Mouse (Mus musculus) stomach, embryonic 14.5 days (tissue): ENCODE measurements around the gene Cacng3. TPM values are rescaled to one million over a fixed set of nuclear protein-coding genes. Genes with fewer than 3 reads are reported as not detected.

ENCODE experiments used
- ATAC-seq: fragments of 200-750 bp; cut with Nextera tagmentation; 2 replicates; pipeline ENCODE4 v1.8.0; 2017; ENCODE audit warnings: low read depth, moderate TSS enrichment; ENCODE audit not compliant: insufficient number of reproducible peaks, insufficient read depth, low FRiP score
- H3K27ac ChIP-seq: fragments of 300-500 bp; sonication (generic); 2 replicates; pipeline ENCODE4 v1.5.1; 2014; ENCODE audit warnings: mild to moderate bottlenecking, low read length, moderate library complexity, mixed read lengths
- H3K27me3 ChIP-seq: fragments of 300-500 bp; sonication (generic); 2 replicates; pipeline ENCODE4 v1.6.1; 2014; ENCODE audit warnings: low read length, control low read depth, mixed read lengths; ENCODE audit not compliant: control insufficient read depth, insufficient read depth
- H3K36me3 ChIP-seq: fragments of 300-500 bp; sonication (generic); 2 replicates; pipeline ENCODE4 v1.6.1; 2014; ENCODE audit warnings: mild to moderate bottlenecking, control low read depth, low read length, moderate library complexity, mixed read lengths; ENCODE audit not compliant: control insufficient read depth, insufficient read depth
- H3K4me1 ChIP-seq: fragments of 300-500 bp; sonication (generic); 2 replicates; pipeline ENCODE4 v1.6.1; 2014; ENCODE audit warnings: low read length, control low read depth, mixed read lengths; ENCODE audit not compliant: control insufficient read depth, insufficient read depth
- H3K4me2 ChIP-seq: fragments of 300-500 bp; sonication (generic); replicated peaks from 2 replicates; pipeline ENCODE4 v1.6.1; 2014; ENCODE audit warnings: low read depth, low read length, control low read depth
- H3K4me3 ChIP-seq: fragments of 300-500 bp; sonication (generic); 2 replicates; pipeline ENCODE4 v1.5.1; 2014; ENCODE audit warnings: low read depth, low read length, control low read depth
- H3K9ac ChIP-seq: fragments of 300-500 bp; sonication (generic); replicated peaks from 2 replicates; pipeline ENCODE4 v1.6.1; 2014; ENCODE audit warnings: low read depth, mild to moderate bottlenecking, control low read depth, low read length, moderate library complexity, mixed read lengths
- H3K9me3 ChIP-seq: fragments of 300-500 bp; sonication (generic); 2 replicates; pipeline ENCODE4 v1.6.1; 2016; ENCODE audit warnings: low read depth, low read length, control low read depth; ENCODE audit not compliant: control insufficient read depth
- WGBS: fragments of 180-500 bp; shearing (Covaris S2); extraction: QIAGEN DNeasy Blood & Tissue Kit; methylation state at CpG from one replicate; pipeline ENCODE4 v1.1.7; 2014; 5-methylcytosine and 5-hydroxymethylcytosine counted together
- polyA plus RNA-seq: library from polyadenylated mRNA; unstranded; fragments of >200 nt; fragmentation: Nextera tagmentation; extraction: Ambion mirVana; gene quantifications from 2 replicates; pipeline ENCODE4 v1.2.1, GENCODE M21; 2014

Gene Cacng3
- polyA plus RNA-seq, 1 experiment from 2014 or later, result 0.14 TPM

GRCm38 (mm10) chr7:122728846-122729245 lies 58.6 kb downstream of the Cacng3 start:
- no peak for ATAC-seq
- no peak overlapping the region for H3K9ac ChIP-seq
- no peak overlapping the region for H3K27ac ChIP-seq

GRCm38 (mm10) chr7:122735323-122735722 lies 65.0 kb downstream of the Cacng3 start:
- WGBS, result 79% methylated on average over 11 of the region's 11 CpGs
- Histone ChIP-seq H3K27ac (no peak overlapping the region), H3K4me3 (no peak overlapping the region), H3K9ac (no peak overlapping the region), H3K4me2 (no peak overlapping the region), H3K27me3 (no peaks in the 10 kb centered on the region), H3K4me1 (no peaks in the 10 kb centered on the region), H3K36me3 (no peaks in the 10 kb centered on the region), H3K9me3 (no peaks in the 10 kb centered on the region)
- no peak for ATAC-seq

More at GRCm38 (mm10) chr7:122728846-122729245, 58.6 kb downstream of the Cacng3 start:
- no peaks in the 10 kb centered on the region for H3K9me3 ChIP-seq
- no peaks in the 10 kb centered on the region for H3K4me1 ChIP-seq
- no peaks in the 10 kb centered on the region for H3K27me3 ChIP-seq
- H3K4me2 ChIP-seq, result no peak overlapping the region
- no peaks in the 10 kb centered on the region for H3K36me3 ChIP-seq
- WGBS, result 43% methylated on average over 7 of the region's 7 CpGs
- no peak overlapping the region for H3K4me3 ChIP-seq

GRCm38 (mm10) chr7:122738541-122738940 lies 68.2 kb downstream of the Cacng3 start:
- no peak overlapping the region for H3K4me3 ChIP-seq
- H3K9ac ChIP-seq, result no peak overlapping the region
- H3K9me3 ChIP-seq, result no peaks in the 10 kb centered on the region
- no peaks in the 10 kb centered on the region for H3K36me3 ChIP-seq
- no peaks in the 10 kb centered on the region for H3K27me3 ChIP-seq
- no peaks in the 10 kb centered on the region for H3K4me1 ChIP-seq
- H3K4me2 ChIP-seq, result no peak overlapping the region
- no peak overlapping the region for H3K27ac ChIP-seq
- 35% methylated on average over 5 of the region's 5 CpGs for WGBS
- ATAC-seq, result no peak

- ATAC-seq, result no peak
- Histone ChIP-seq H3K4me1 (no peaks in the 10 kb centered on the region), H3K4me3 (no peak overlapping the region), H3K9ac (no peak overlapping the region), H3K4me2 (no peak overlapping the region), H3K36me3 (no peaks in the 10 kb centered on the region), H3K9me3 (no peaks in the 10 kb centered on the region), H3K27me3 (no peaks in the 10 kb centered on the region), H3K27ac (no peak overlapping the region)
- 85% methylated on average over 2 of the region's 2 CpGs for whole genome bisulfite sequencing
Measured at GRCm38 (mm10) chr7:122740663-122741062, 70.4 kb downstream of the Cacng3 start.

GRCm38 (mm10) chr7:122755920-122756603 lies 85.8 kb downstream of the Cacng3 start:
- H3K27me3 ChIP-seq, result no peaks in the 10 kb centered on the region
- ATAC-seq, result no peak
- H3K4me3 ChIP-seq, result no peak overlapping the region
- H3K9me3 ChIP-seq, result no peaks in the 10 kb centered on the region
- H3K36me3 ChIP-seq, result no peaks in the 10 kb centered on the region
- H3K4me1 ChIP-seq, result no peaks in the 10 kb centered on the region
- H3K4me2 ChIP-seq, result no peak overlapping the region
- WGBS, result 79% methylated on average over 5 of the region's 5 CpGs
- no peak overlapping the region for H3K27ac ChIP-seq
- no peak overlapping the region for H3K9ac ChIP-seq

- Histone ChIP-seq H3K4me2 (no peak overlapping the region), H3K9me3 (no peaks in the 10 kb centered on the region), H3K9ac (no peak overlapping the region), H3K27ac (no peak overlapping the region), H3K4me1 (no peaks in the 10 kb centered on the region), H3K27me3 (no peaks in the 10 kb centered on the region), H3K4me3 (no peak overlapping the region), H3K36me3 (no peaks in the 10 kb centered on the region)
- ATAC-seq, result no peak
- WGBS, result 69% methylated on average over 3 of the region's 3 CpGs
Measured at GRCm38 (mm10) chr7:122758645-122759044, 88.4 kb downstream of the Cacng3 start.

- 79% methylated on average over 5 of the region's 5 CpGs for WGBS
- H3K36me3 ChIP-seq, result no peaks in the 10 kb centered on the region
- H3K9ac ChIP-seq, result no peak overlapping the region
- no peak for ATAC-seq
- H3K4me3 ChIP-seq, result no peak overlapping the region
- no peaks in the 10 kb centered on the region for H3K27me3 ChIP-seq
- H3K9me3 ChIP-seq, result no peaks in the 10 kb centered on the region
- H3K27ac ChIP-seq, result no peak overlapping the region
- H3K4me1 ChIP-seq, result no peaks in the 10 kb centered on the region
- no peak overlapping the region for H3K4me2 ChIP-seq
Measured at GRCm38 (mm10) chr7:122764506-122764905, 94.2 kb downstream of the Cacng3 start.

- no peaks in the 10 kb centered on the region for H3K9me3 ChIP-seq
- no peaks in the 10 kb centered on the region for H3K36me3 ChIP-seq
- H3K27ac ChIP-seq, result no peak overlapping the region
- ATAC-seq, result no peak
- H3K4me3 ChIP-seq, result no peak overlapping the region
- no peak overlapping the region for H3K4me2 ChIP-seq
- no peaks in the 10 kb centered on the region for H3K27me3 ChIP-seq
- H3K9ac ChIP-seq, result no peak overlapping the region
- 86% methylated on average over 27 of the region's 27 CpGs for WGBS
- H3K4me1 ChIP-seq, result no peaks in the 10 kb centered on the region
Measured at GRCm38 (mm10) chr7:122768292-122769020, 98.2 kb downstream of the Cacng3 start.
